Mouse (Mus musculus) testis, postnatal 14 days (tissue): ENCODE data around the gene Npr2.
A peak's percentile ranks its signal among the peaks of the same experiment; 100 is the strongest.

Experiments used
- DNase-seq: peaks from one replicate; pipeline ENCODE4 v3.0.0; 2021; ENCODE audit warnings: low spot score

Npr2 gene

DNA sequence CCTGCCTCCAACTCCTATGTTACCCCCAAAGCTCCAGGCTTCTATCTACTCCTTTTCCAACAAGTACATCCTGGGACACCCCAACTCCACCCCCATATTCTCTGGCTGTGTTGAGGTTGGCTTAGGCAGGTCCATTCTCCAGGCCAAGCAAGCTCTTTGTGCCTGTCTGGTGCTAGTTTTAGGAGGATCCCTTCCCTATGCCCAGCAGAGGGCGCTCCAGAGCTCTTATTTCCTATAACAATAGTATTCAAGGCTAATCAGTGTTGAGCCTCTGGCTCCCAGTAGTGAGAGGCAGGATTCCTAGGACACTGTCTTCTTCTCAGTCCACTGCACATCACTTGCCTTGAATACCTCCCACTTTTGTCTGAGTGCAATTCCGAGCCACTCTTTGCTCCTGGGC is 40.3 kb downstream of the Npr2 start:
- DNase-seq: peak; percentile 81

DNA sequence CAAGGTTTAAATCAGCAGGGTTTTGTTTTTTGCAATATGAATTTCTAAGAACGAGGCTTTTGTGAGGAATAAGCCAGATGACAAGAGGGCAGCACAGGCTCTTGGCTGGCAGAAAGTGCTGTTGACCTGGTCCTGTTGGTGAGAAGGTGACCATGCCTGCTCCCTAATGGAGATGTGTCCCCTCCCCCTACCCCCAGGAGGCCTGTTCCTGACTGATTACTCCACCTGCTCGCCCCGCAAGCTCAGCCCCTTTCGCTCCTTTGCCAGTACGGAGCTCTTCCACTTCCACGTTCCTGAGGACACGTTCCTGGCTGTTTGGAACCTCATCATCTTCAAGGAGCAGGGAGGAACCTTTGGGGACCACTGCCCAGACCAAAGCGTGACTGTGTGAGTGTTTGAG is 42.0 kb downstream of the Npr2 start:
- DNase-seq: no peak

DNA sequence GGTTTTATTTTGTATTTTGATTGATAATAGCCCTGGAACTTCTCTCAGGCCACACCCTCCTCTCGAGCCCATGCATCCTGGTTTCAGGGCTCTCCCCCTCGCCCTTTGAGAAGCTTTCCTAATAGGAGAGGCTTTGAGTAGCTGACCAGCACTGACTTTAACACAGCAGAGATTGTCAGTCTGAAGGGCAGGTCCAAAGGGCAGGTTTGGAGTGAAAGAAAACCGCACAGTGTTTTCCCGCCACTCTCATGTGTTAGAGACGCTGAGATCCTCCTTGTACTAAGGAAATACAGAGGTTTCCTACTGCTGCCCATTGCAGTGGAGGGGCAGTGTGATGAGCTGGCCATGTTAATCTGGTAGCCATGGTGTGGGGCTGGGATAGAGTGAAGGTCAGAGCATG is 43.2 kb downstream of the Npr2 start:
- DNase-seq: no peak

DNA sequence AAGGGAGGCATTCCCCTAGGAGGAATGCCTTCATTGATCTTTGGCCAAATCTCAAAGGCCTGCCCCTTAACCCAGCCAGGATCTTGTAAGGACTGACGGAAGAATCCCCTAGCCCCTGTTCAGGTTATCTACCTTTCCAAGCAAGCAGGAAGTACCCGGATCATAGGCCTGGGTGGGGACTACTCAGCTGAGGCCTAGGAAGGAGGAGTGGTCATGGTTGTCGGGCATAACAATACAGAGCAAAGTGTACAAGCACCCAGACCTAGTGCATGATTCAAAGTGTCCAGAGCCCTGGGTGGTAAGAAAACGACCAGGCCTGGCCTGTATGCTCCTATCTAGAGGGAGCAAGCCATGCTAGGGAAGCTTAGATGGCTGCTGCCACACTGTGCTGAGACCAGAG is 43.9 kb downstream of the Npr2 start:
- no peak for DNase-seq

DNA sequence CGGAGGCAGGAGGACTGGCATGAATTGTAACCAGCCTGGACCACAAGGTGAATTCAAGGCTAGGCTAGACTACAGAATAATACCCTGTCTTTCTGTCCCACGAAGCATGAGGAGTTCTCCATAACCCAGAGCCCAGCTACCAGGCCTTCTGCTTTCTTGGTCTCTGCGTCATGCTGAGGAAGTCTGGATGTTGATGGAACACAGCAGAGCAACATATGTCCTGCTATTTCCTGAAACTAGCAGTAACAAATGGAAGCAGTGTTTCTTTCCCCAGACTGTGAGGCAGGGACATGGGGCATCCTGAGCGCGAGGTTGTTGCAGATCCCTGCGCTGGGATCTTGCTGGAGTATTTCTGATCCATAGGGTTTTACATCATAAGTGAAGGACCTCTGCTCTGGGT is 46.8 kb downstream of the Npr2 start:
- DNase-seq: no peak

DNA sequence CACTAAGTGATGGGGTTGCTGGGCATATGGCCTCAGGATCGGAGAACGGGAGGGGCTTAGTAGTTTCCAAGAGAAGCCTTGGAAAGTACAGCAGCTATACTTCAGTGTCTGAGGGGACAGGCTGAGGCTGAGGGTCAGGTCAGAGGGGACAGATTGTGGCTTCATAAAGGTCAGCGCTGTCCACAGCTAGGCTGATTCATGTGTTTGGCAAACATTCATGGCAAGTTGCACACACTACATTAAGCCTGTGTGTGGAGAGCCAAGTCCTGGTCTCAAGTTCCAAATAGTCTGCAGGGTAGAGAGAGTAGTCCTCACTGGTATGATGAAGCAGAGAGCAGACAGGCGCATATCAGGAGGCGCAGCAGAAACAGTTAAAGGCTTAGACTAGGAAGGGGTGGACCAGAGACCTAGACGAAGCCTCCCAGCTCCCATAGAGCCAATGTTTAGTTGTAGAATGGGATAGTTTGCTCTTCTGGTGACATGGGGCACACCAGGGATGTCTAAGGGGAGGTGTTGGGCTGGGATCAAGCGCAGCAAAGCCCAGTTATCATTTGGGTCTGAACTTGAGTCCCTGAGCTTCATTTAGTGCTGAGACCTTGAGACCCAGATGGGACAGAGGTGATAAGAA is 47.8 kb downstream of the Npr2 start:
- DNase-seq: no peak

DNA sequence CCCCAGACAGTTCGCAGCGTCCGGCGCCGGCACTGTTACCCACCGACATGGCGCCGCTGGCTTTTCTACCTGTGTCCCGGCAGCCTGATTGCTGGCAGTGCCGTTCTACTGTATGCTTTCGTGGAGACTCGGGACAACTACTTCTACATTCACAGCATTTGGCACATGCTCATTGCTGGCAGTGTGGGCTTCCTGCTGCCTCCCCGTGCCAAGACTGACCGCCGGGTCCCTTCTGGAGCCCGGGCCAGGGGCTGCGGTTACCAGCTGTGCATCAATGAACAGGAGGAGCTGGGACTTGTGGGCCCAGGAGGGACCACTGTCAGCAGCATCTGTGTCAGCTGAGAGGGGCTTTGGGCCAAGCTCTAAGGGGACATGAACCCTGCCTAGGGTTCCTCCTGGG is 58.3 kb downstream of the Npr2 start:
- no peak for DNase-seq

DNA sequence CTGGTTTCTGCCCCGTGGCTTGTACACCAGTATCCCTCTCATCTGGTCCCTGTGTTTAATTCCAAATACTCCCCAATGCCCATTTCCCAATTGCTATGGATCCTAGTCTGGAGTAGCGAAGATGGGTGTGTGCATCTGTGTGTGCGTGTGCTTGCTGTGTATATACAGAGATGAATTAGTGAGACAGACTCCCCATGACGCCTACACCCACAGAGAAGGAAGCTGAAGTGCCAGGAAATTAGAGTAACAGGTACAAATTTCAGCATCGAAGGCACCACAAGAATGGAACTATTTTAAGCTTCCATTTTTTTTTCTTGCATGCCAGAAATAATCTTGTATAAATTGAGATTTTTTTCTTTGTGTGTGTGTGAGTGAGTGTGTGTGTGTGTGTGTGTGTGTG is 59.3 kb downstream of the Npr2 start:
- no peak for DNase-seq

DNA sequence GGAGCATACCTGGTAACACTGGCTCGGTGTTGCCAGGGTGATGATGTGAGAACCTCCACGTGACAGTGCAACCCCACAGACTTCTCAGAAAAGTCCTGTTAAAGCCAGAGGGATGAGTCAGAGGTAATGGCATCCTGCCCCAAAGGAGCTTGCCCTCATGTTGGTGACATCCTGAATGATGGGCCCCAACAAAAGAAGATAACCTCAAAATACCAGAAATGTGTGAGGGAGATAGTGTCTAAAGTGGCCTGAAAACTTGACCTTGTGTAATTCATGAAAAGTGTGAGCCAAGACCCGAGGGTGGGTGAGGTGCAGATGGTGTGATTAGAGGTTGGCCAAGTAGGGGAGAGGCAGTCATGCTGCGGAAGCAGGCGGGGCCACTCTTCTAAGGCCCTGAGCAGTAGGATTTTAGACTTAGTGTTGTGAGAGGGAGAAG is 62.1 kb downstream of the Npr2 start:
- DNase-seq: no peak

DNA sequence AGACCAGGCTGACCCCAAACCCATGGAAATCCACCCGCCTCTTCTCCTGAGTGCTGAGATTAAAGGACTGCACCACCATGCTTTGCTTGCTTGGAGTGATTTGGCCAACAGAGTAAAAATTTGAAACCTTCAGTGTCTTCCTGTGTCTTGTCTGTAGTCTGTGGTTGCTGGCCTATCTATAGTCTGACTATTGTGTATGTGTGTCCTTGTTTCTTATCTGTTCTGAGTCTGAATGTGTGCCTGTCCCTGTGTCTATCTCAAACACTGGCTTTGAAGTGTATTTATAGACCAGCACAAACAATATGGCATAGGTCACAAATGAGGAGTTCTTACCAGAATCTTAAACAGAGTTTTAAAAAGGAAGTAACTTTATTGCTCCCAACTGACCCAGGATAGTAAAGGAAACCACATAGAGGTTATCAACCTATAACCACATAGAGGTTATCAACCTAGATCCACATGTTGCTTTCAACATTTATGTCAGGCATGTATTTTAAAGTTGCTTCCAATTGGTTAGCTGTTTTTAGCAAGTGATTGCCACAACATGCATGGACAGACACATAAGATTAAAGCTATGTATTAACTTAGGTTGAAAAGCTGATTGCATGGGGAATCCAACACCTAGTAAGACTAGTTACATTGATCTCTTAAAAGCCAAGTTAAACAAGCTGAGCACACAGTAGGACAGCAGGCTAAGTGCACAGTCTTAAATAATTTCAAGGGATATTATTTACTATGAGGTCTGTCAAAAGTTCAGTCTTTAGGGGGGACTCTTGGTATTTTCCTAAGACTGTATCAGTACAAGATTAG is 62.9 kb downstream of the Npr2 start:
- DNase-seq: no peak

DNA sequence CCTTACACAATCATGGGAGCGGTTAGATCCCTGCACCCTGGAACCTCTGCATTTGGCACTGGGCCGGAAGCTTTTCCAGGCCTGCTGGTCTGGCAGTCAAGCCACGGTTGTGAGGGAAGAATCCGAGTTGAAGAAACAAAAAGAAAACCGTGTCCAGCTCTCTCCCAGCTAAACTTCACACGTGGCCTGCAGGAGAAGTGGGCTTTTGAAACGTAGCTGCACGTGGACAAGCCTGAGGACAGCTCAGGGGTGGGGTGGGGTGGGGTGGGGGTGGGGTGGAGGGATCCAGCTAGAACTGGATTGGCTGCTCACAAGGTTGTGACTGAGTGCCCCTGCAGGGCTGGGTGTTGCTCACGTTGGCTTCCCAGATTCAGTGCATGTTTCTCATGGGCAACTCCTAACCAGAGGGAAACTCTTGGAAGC is 63.5 kb downstream of the Npr2 start:
- no peak for DNase-seq

DNA sequence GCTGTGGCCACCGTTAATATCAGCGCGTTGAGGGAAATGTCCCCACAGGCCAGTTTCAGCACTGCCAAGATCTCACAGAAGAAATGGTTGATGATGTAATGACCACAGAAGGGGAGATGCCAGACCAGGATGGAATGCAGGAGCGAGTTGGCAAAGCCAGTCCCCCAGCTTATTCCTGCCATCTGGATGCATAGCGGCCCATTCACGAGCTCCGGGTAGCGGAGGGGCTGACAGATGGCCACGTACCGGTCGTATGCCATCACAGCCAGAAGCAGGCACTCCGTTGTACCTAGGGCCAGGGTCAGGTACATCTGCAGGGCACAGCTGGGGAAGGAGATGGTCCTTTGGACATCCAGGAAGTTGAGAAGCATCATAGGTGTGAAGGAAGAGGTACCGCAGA is 64.8 kb downstream of the Npr2 start:
- no peak for DNase-seq

DNA sequence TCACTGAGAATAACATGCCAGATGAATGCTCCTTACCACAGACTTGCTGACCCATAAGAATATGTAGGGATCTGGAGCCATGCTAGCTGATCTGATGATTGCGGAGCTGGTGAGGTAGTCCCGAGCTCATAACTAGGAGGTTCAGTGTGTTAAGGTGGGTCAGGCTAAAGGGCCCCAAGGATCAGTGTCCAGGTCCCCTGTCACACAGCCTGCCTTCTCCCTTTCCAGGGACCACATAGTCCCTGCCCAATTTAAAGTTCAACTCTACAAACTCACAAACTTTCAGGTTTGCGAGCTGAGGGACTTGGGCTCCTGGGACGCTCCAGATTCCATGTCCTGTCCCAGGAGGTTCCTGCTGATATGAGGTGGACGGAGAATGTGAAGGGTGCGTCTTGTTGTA is 69.0 kb downstream of the Npr2 start, which contains the start of gene Olfr70:
Olfr70 (minus strand) TSS at position 101 of the 400 bp plus-strand sequence.
- DNase-seq: no peak
